Mouse (Mus musculus): ENCODE results near the gene Dctn1.
A peak's percentile ranks its signal among the peaks of the same experiment; 100 is the strongest.

The Dctn1 gene

DNA sequence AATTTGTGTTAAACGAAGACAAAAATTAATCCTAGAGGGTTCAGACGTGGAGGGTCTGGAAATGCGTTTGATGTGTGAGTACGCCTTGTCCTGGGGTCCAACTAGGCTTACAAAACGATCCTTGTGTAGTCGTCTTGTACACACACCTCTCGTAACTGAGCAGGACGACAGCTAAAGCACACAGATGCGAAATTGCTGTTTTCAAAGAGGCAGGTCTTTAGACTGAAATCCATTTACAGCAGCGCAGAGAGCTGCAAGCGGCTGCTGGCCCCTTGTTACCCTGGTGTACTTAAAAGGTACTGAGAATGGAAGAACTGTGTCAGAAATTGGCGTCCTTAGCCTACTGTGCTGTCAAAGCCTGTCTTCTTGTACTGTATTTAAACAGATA is 517 bp downstream of the Dctn1 start:
- DNase-seq (ENCODE audit: low read depth, low spot score): no peak

DNA sequence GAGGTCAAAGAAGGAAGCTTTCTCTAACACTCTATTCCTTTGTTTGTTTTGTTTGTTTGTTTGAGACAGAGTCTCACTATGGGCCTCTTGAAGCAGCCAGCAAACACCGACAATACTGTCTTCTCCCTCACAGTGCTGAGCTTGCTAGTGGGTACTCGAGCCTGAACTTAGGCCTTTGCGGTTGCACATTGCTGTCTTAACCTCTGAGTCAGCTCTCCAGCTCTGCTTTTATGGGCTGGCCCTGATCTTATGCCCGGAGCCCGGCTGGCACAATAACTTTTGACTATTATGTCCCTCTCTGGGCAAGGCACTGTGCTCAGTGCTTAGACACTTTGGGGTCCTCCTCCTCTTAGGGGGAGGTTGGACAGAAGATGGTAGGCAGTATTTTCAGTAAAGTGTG is 4.2 kb downstream of the Dctn1 start:
- no peak for DNase-seq (ENCODE audit: low read depth, low spot score)

DNA sequence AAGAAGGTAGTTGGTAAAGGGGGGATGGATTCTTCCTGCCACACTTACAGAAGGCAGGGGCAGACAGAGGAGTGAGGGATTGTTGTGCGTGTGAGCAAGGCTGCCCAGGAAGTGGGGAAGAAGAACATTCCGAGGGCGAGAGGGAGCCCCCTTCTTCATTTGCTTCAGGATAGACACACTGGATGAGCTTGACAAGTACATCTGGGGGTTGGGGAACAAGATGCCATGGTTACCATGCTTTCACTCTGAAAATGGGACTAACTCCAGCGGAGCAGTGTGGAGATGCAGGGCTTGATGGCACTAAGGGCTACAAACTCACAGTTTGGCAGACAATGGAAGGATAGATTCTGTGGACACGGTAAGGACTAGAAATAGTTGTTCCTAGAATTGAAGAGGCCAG is 5.3 kb downstream of the Dctn1 start:
- DNase-seq (ENCODE audit: low read depth, low spot score): no peak

DNA sequence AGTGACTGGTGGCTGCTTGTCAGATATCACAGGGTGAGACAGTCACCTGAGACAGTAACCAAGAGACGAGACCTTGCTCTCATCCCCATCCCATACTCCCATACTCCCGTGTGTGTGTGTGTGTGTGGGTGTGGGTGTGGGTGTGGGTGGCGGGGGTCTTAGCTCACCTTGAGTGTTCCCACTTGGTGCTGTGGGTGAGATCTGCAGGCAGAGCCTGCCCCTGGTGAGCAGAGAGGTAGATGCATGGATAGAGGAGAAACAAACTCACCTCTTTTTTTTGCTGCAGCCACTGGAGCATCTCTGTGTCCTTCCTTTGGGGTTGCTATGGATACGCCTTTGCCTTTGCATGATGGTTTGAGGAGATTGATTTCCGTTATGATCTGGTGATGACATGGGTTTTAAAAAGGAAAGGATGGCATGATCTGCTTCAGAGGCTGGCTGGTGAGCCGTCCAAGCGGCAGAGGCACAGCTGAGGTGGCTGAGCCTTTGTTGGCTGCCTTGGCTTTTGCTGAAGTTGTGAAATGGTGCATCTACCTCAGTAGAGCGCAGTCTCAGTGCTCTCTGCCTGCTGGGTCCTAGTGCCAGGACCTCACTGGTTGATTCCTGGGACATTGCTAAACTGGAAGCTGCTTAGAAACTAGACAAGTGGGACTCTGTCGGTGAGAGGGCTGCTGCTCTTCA is 6.7 kb downstream of the Dctn1 start:
- no peak for DNase-seq (ENCODE audit: low read depth, low spot score)

DNA sequence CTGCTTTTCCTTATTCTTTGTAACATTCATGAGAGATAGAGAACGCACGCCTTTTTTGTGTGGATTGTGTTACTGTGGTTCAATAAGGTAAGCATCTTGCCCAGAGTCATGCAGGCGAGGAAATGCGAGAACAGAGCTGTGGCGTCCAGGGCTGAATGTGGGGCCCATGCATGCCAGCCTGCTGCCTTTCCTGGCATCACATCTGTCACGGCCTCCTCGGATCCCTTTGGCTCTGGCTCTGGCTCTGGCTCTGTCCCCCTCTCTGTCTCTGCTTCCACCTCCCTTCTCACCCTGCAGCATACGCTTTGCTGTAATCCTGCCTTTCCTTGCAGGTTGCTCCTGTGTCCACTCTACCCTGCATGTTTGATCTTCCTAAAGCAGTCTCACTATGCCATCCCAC is 10.3 kb downstream of the Dctn1 start:
- DNase-seq (ENCODE audit: low read depth, low spot score): peak; percentile 50

DNA sequence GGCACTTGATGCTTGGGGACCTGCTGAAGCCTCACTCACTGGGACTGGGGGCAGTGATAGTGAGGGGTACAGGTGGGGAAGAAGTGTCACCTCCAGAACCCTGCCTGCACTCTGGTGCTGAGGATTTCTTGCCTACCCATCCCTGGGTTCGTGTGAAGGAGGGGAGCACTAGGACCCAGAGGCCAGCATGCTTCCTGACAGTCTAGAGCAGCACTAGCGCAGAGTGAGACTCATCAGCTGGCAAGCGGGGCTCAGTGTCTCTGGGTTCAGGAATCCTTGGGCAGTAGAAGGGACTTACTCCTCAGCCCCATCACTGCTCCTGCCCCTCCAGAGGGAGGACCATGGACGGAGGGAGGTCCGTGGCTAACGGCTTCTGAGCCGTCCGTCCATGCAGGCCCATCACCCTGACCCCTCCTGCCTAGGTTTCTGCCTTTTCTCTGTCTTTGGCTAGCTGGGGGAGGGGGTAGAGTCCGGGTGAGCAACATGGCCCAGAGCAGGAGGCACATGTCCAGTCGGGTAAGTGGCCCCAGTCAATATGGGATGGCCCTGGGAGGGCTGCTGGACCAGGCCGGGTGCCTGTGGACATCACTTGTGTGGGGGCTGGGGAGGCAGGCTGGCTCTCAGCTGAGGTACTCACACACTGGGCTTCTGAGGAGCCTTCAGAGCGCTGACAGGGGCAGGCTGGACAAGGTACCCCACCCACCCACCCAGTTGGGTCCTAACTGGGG is 13.8 kb downstream of the Dctn1 start:
- DNase-seq (ENCODE audit: low read depth, low spot score): no peak

DNA sequence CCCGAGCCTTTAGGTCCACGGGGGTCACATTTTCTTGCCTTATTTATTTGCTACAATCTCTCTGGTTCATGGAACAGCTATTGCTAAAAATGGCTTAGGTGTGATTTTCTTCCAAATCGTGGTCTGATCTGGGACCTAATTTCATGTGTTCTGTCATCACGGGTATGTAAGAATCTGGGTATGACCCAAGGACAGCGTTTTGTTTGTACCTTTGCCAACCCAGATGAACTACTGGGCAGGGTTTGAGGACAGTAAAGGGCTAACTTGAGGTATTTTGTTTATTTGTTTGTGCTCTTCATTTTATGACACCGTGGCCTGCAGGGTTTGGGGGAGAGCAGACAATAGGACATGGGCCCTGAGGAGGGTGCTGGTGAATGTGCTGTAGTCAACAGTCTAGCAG is 14.9 kb downstream of the Dctn1 start:
- DNase-seq (ENCODE audit: low read depth, low spot score): no peak

DNA sequence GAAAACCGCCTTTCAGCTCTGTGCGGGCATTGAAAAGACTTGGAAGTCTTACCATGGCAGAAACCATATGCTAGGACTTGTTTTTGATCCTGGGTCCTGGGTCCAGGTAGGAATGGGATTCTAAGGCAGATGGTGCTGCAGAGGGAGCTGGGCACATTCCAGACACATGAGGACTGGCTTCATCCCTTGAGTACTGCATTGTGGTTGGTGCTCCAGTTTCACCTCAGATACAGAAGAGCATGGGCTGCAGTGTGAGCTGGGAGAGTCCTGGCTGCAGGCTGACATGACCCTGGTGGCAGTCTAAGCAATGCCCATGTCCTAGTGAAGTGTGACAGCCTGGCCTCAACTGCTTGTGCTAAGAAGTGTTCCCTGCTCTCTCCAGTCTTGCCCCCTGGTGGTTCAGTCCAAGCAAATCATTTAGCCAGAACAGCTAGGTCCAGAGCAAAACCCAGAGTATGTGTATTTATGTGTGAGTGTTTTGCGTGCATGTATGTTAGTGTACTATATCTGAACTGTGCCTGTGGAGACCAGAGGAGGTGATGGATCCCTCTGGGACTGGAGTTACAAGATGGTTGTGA is 19.2 kb downstream of the Dctn1 start:
- no peak for DNase-seq (ENCODE audit: low read depth, low spot score)

DNA sequence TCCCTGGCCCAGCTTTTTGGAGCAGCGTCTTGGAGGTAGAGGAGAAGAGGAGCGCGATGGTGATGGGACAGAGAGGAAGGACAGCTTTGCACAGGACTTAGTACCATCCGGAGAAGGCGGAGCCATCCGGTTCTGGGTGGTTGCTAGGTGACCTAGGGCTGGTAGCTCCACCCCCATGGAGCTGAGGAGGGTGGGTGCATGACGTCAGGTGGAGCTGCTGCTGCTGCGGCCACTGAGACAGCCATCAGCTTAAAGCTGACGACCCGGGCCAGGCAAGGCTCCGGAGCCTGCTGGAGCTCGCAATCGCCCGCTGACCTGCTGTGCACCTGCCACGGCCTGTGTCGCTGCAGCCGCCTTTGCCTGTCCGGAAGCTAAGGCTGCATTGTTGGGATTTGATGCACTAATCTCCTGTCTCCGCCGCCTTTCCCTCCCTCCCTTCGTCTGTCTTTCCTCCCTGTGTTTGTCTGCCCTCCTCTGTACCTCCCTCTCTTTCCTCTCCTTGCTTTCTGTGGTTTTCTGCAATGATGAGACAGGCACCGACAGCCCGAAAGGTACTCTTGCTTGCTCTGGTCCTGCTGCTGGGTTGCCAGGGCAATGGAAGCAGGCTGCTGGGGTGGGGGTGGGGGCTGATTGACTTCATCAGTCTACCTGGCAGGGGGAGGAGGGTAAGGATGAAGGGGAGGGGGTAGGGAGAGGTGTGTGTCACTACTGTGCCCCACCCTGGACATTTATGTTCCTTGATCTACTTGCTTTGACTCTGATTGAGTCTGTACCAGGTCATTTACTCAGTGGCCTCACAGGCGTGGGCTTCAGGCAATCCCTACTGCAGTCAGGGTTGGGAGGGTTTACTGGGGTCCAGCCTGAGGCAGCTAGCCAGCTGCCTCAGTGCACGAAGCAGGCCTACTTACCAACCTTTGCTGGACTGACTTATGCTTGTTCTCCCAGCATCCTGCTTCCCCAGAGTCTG is 20.5 kb downstream of the Dctn1 start:
- peak; percentile 20 for DNase-seq (ENCODE audit: low read depth, low spot score)

DNA sequence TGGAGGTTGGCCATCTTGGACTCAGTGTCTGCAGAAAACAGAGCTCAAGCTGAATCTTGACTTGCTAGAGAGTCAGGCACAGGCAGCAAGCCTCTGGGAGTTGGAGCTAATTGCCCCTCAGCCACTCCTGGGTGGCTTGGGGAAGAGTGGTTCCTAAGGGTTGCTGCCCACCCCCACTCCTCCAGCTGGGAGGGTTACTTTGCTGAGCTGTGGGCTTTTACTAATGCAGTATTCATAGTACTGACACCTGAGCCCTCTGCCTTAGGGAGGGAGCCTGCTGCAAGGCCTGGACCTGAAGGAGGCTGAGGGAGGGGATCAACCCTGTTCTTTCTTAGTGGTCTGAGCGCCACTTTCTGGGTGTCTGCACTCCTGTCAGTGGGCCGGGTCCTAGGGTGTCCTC is 21.2 kb downstream of the Dctn1 start:
- DNase-seq (ENCODE audit: low read depth, low spot score): no peak

DNA sequence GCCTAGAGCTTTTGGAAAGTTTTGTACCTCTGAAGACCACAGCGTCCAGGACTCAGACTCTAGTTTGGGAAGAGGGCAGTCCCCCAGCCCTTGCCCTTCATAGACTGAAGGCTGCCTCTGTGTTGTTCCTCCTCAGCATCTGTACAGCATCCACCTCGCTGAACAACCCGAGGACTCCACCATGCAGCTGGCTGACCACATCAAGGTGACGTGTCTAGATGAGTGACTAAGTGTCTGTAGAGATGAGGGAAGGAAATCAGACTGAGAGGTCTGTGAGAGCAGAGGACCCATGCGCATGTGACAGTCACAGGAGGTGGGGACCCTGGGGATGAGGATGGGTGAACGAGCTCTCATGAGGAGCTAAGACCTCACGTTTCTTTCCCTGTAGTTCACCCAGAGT is 27.9 kb downstream of the Dctn1 start:
- no peak for DNase-seq (ENCODE audit: low read depth, low spot score)

DNA sequence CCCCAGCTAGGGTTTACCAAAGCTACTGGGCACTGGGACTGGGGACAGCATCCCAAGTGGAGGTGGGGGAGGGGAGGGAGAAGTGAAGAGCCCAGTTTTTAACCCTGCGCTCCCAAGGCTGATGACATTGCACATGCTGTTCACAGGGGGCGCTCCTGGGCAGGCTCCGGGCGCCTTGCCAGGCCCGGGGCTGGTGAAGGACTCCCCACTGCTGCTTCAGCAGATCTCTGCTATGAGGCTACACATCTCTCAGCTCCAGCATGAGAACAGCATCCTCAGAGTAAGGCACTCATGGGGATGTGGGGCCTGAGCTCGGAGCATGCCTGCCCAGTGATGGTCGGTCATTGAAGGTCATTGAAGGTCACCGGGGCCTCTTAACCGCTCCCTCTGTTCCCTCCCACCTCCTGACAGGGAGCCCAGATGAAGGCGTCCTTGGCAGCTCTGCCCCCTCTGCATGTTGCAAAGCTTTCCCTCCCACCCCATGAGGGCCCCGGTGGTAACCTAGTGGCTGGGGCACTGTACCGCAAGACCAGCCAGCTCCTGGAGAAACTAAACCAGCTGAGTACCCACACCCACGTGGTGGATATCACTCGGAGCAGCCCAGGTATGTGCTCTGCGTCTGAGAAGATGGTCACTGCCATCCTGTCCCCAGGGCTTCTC is 31.8 kb downstream of the Dctn1 start:
- DNase-seq (ENCODE audit: low read depth, low spot score): no peak

DNA sequence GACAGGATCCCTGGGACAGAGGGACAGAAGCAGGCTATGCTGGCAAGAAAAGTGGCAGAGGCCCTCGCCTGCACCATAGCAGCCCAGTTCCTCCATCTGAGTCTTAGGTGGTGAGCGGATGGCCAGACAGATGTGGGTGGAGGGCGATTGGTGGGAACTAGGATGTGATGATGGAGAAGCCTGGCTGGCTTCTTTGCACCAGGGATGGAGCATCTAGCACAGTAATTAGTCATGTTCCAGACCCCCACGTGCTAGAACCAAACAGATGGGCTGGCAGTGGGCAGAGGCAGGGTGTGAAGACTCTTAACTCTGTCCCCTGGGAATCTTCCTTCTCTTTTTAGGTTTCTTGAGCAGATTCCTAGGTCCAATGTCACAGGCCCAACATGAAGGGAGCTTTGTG is 37.6 kb downstream of the Dctn1 start:
- DNase-seq (ENCODE audit: low read depth, low spot score): no peak

DNA sequence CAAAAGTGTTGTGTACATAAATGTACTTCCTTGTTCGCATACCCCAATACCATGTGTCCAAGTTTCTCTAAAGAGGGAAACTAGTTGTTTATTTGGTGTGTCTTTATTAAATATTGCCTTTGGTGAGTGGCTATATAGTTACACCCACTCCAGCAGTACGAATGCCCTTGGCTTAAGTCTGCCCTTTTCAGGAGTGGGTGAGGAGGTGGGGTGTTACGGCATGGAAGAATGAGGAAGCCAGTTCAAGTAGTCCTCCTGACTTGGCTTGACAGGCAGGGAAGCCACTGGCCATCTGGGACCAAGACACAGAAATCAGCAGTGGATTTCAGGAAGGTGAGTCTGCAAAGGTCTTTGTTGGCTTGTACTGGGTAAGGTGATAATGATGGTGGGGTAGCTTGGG is 40.1 kb downstream of the Dctn1 start:
- no peak for DNase-seq (ENCODE audit: low read depth, low spot score)

DNA sequence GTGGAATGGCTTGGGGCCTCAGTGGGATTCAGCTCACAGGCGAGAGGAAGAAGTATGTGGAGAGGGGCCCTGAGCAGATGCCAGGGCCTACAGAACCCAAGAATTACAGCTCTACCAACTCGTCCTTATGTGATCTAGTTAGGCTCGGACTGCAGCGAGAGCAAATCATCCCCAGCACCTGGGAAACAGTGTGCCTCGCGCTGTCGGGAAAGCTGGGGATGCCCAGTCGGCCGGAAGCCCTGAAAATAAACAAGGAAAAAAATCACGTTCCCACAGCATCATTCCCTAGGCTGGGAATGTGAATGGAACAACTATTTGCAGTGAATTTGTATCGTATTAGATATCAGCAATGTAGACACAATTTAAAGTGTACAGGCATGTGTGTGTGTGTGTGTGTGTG is 40.6 kb downstream of the Dctn1 start:
- DNase-seq (ENCODE audit: low read depth, low spot score): no peak

DNA sequence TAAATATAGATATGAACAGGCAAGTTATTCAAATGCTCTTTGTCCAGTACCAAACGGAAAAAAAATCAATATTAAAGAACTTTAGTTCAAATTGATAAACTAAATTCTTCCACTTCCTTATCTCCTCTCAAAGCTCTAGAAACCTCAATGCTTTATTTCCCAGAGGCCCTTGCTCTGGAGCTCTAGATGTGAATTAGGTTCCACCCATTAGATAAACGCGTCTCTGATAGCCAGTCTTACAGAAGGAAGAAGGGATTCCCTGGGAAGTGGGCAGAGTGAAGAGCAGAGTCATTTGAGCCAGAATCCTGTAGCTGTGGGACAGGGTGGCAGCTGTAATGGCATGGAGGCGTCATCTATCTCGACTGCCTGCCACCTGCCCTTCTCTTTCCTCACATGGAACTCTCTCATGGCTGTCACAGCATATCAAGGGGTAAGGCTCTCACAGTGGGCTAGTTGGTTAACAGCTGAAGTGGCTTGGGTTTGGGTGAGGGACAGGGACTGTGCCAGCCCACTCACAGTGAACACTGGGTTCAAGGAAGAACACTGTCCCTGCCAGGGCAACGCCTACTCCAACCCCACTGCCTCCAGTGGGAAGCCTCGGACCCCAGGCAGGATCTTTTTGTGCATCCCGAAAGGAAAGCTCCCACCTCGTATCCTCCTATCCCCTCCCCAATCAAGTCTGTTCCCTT is 41.8 kb downstream of the Dctn1 start:
- DNase-seq (ENCODE audit: low read depth, low spot score): no peak

DNA sequence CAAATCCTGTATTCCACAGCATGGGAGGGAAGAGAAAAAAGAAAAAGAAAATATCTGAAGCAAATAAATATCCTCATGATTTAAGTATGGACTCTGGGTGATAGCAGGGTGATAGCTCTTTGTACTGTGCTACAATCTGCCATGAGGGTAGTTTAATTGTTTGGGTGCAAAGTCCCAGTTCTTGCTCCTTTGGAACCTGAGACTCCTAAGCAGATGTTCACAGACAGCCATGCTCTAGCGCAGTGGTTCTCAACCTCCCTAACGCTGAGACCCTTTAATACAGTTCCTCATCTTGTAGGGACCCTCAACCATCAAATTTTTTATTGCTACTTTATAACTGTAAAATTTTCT is 42.3 kb downstream of the Dctn1 start:
- DNase-seq (ENCODE audit: low read depth, low spot score): no peak

DNA sequence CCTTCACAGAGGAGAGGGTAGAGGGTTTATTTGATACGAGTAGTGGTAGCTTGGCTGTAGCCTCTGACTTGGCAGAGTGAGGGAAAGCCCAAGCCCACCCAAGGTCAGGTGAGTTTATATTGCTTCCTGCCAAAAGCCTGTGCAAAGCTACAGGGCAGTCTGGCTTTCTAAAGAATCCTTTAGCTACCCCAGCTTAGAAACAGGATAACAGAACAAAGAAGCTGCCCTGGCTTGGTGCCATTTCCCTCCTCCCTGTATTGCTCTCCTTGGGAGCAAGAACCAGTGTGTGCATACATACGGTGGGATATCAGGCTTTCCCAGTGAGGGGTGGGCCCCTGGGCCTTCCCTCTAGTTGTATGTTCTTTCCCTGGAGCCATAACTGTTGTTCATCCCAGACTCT is 44.8 kb downstream of the Dctn1 start:
- no peak for DNase-seq (ENCODE audit: low read depth, low spot score)

DNA sequence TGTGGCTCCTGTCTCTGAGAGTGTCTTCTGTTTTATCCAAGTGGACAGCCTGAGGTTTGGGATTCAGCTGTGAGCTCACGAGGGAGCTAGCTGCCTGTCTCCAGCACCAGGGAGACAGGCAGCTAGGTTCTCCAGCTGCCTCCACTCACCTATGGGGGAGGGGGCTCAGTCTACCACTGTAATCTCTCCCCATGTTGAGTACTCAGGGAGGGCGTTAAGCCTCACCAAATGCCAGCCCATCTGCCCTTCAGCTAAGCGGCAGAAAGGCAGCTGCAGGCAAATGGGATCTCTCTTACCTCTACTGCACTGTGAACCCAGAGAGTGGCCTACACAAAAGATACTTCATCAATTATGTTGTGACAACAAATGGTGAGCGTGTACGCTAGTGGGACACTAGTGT is 45.8 kb downstream of the Dctn1 start:
- DNase-seq (ENCODE audit: low read depth, low spot score): no peak

DNA sequence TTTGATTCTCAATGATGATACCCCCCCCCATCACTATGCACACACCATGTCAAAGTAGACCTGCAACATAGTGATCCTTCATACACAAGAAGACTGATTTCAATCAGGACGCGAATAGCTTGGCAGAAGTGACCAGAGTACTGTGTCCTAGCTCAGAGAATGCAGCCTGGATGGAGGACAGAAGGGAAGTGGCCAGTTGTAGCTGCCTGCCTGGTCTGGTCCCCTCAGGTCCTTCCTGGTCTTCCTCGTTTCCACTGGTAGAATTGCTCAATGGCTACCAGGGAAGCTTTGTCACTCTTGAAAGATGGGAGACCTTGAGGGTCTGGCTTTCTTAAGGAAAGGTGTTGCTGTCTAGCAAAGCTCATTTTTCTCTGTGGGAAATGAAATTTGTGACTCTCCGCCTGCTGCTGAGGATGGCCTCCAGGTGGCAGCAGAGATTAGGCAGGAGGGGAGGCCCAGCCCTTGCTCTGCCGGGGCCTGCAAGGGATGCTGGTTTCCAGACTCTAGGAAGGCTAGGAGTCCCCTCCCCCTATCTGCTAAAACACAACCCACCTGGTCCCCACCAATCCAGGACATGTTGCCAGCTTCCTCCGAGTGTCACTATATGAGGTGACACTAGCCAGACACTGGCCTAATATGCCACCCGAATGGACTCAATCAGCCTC is 49.4 kb downstream of the Dctn1 start:
- peak; percentile 25 for DNase-seq (ENCODE audit: low read depth, low spot score)

DNA sequence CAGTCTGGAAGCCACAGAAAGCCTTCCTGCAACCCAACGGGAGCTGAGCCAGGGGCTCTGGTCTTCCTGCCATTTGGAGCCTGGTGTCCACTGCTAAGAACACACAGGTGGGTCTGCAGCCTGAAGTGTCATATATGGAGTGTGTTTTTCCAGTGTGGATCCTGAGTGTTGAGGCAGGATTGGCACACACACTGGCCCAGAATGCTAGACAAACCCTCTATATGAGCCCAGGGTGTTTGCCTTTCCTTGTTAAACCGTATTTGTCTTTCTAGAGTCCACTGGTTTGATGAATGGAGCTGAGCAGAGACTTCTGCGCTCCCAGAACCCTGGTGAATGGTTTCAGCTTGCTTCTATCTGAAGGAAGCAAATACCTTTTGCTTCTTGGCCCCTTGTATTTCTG is 54.1 kb downstream of the Dctn1 start, which contains the start of gene Slc4a5:
TSS of gene Slc4a5 (plus strand) at position 15 of the 400 bp plus-strand sequence.
- no peak for DNase-seq (ENCODE audit: low read depth, low spot score)
